Mouse (Mus musculus): Measurements from ENCODE around the gene Lrmda. TPM values are rescaled to one million over a fixed set of nuclear protein-coding genes. Genes with fewer than 3 reads are reported as not detected.

Lrmda gene
- total and polyA plus RNA-seq, 3 experiments: 0.43 to 1.1 (median 1.0) TPM

GRCm38 (mm10) chr14:22181508-22181907, 162.0 kb downstream of the Lrmda start:
- intact Hi-C loops (cut with DNase I): no loop called here
- 92% methylated on average over 6 of the region's 6 CpGs for WGBS

GRCm38 (mm10) chr14:22183195-22183594, 163.7 kb downstream of the Lrmda start:
- peaks cover 2% of the 10 kb centered on the region for H3K4me1 ChIP-seq (ENCODE audit: control insufficient read depth, insufficient read depth, low read length)
- H3K36me3 ChIP-seq (ENCODE audit: control insufficient read depth, insufficient read depth, low read length): no peaks in the 10 kb centered on the region
- no peak overlapping the region for H3K27ac ChIP-seq
- no peak for DNase-seq
- 43% methylated on average over 3 of the region's 3 CpGs for WGBS
- TF ChIP-seq CTCF (IDR thresholded peaks at IDR 0.05) (no peak), EP300 (IDR thresholded peaks at IDR 0.05; ENCODE audit: insufficient read depth, low read depth, low read length) (no peak), POLR2A (IDR thresholded peaks at IDR 0.05; ENCODE audit: insufficient read depth, low read depth, low read length) (no peak)
- H3K79me2 ChIP-seq (replicated peaks; ENCODE audit: control insufficient read depth, insufficient read depth, low read length): no peaks in the 10 kb centered on the region
- intact Hi-C loops (cut with DNase I): no loop called here
- no peak overlapping the region for H3K4me3 ChIP-seq
- no peaks in the 10 kb centered on the region for H3K27me3 ChIP-seq (ENCODE audit: control insufficient read depth, insufficient read depth, low read length)
- no peak overlapping the region for H3K9ac ChIP-seq (ENCODE audit: low read depth, low read length)

More at GRCm38 (mm10) chr14:22181508-22181907, 162.0 kb downstream of the Lrmda start:
- Histone ChIP-seq H3K27ac (no peak overlapping the region), H3K9ac (ENCODE audit: low read depth, low read length) (no peak overlapping the region), H3K4me1 (ENCODE audit: control insufficient read depth, insufficient read depth, low read length) (peaks cover 2% of the 10 kb centered on the region), H3K4me3 (no peak overlapping the region), H3K27me3 (ENCODE audit: control insufficient read depth, insufficient read depth, low read length) (no peaks in the 10 kb centered on the region), H3K36me3 (ENCODE audit: control insufficient read depth, insufficient read depth, low read length) (no peaks in the 10 kb centered on the region), H3K79me2 (replicated peaks; ENCODE audit: control insufficient read depth, insufficient read depth, low read length) (no peaks in the 10 kb centered on the region)
- TF ChIP-seq CTCF (IDR thresholded peaks at IDR 0.05): no peak
- TF ChIP-seq EP300 (IDR thresholded peaks at IDR 0.05; ENCODE audit: insufficient read depth, low read depth, low read length): no peak
- no peak for TF ChIP-seq POLR2A (IDR thresholded peaks at IDR 0.05; ENCODE audit: insufficient read depth, low read depth, low read length)
- no peak for DNase-seq

GRCm38 (mm10) chr14:22185452-22185851, 165.9 kb downstream of the Lrmda start:
- intact Hi-C loops (cut with DNase I): no loop called here
- DNase-seq: no peak
- no peak for TF ChIP-seq EP300 (IDR thresholded peaks at IDR 0.05; ENCODE audit: insufficient read depth, low read depth, low read length)
- TF ChIP-seq POLR2A (IDR thresholded peaks at IDR 0.05; ENCODE audit: insufficient read depth, low read depth, low read length): no peak
- no peak for TF ChIP-seq CTCF (IDR thresholded peaks at IDR 0.05)
- Histone ChIP-seq H3K4me3 (no peak overlapping the region), H3K27me3 (ENCODE audit: control insufficient read depth, insufficient read depth, low read length) (no peaks in the 10 kb centered on the region), H3K4me1 (ENCODE audit: control insufficient read depth, insufficient read depth, low read length) (peaks cover 2% of the 10 kb centered on the region), H3K36me3 (ENCODE audit: control insufficient read depth, insufficient read depth, low read length) (no peaks in the 10 kb centered on the region), H3K27ac (no peak overlapping the region), H3K79me2 (replicated peaks; ENCODE audit: control insufficient read depth, insufficient read depth, low read length) (no peaks in the 10 kb centered on the region), H3K9ac (ENCODE audit: low read depth, low read length) (no peak overlapping the region)
- 76% methylated on average over 4 of the region's 4 CpGs for WGBS

GRCm38 (mm10) chr14:22190111-22190510, 170.6 kb downstream of the Lrmda start:
- no peak overlapping the region for H3K9ac ChIP-seq (ENCODE audit: low read depth, low read length)
- no peaks in the 10 kb centered on the region for H3K36me3 ChIP-seq (ENCODE audit: control insufficient read depth, insufficient read depth, low read length)
- H3K4me3 ChIP-seq: no peak overlapping the region
- intact Hi-C loops (cut with DNase I): no loop called here
- H3K27ac ChIP-seq: no peak overlapping the region
- TF ChIP-seq POLR2A (IDR thresholded peaks at IDR 0.05; ENCODE audit: insufficient read depth, low read depth, low read length): no peak
- DNase-seq: no peak
- WGBS: 59% methylated on average over 6 of the region's 6 CpGs
- H3K27me3 ChIP-seq (ENCODE audit: control insufficient read depth, insufficient read depth, low read length): no peaks in the 10 kb centered on the region
- no peaks in the 10 kb centered on the region for H3K4me1 ChIP-seq (ENCODE audit: control insufficient read depth, insufficient read depth, low read length)
- H3K79me2 ChIP-seq (replicated peaks; ENCODE audit: control insufficient read depth, insufficient read depth, low read length): no peaks in the 10 kb centered on the region

- Histone ChIP-seq H3K27me3 (ENCODE audit: control insufficient read depth, insufficient read depth, low read length) (no peaks in the 10 kb centered on the region), H3K4me3 (no peak overlapping the region), H3K36me3 (ENCODE audit: control insufficient read depth, insufficient read depth, low read length) (no peaks in the 10 kb centered on the region), H3K4me1 (ENCODE audit: control insufficient read depth, insufficient read depth, low read length) (no peaks in the 10 kb centered on the region), H3K9ac (ENCODE audit: low read depth, low read length) (no peak overlapping the region), H3K27ac (no peak overlapping the region), H3K79me2 (replicated peaks; ENCODE audit: control insufficient read depth, insufficient read depth, low read length) (no peaks in the 10 kb centered on the region)
- no peak for DNase-seq
- TF ChIP-seq EP300 (IDR thresholded peaks at IDR 0.05; ENCODE audit: insufficient read depth, low read depth, low read length): no peak
- no peak for TF ChIP-seq POLR2A (IDR thresholded peaks at IDR 0.05; ENCODE audit: insufficient read depth, low read depth, low read length)
- no peak for TF ChIP-seq CTCF (IDR thresholded peaks at IDR 0.05)
- intact Hi-C loops (cut with DNase I): no loop called here
- 81% methylated on average over 9 of the region's 9 CpGs for WGBS
These were observed 172.7 kb downstream of the Lrmda start for GRCm38 (mm10) chr14:22192185-22192584.

- H3K27ac ChIP-seq: no peak overlapping the region
- no peak overlapping the region for H3K4me3 ChIP-seq
- no peaks in the 10 kb centered on the region for H3K4me1 ChIP-seq (ENCODE audit: control insufficient read depth, insufficient read depth, low read length)
- DNase-seq: no peak
- intact Hi-C loops (cut with DNase I): no loop called here
- H3K36me3 ChIP-seq (ENCODE audit: control insufficient read depth, insufficient read depth, low read length): no peaks in the 10 kb centered on the region
- 0 out of 2 replicates have a peak, but pooled peaks cover 2% of the 10 kb centered on the region for H3K27me3 ChIP-seq (ENCODE audit: control insufficient read depth, insufficient read depth, low read length)
- WGBS: 76% methylated on average over 11 of the region's 11 CpGs
- TF ChIP-seq EP300 (IDR thresholded peaks at IDR 0.05; ENCODE audit: insufficient read depth, low read depth, low read length) (no peak), POLR2A (IDR thresholded peaks at IDR 0.05; ENCODE audit: insufficient read depth, low read depth, low read length) (no peak), CTCF (IDR thresholded peaks at IDR 0.05) (no peak)
- no peaks in the 10 kb centered on the region for H3K79me2 ChIP-seq (replicated peaks; ENCODE audit: control insufficient read depth, insufficient read depth, low read length)
- H3K9ac ChIP-seq (ENCODE audit: low read depth, low read length): no peak overlapping the region
These were observed 178.5 kb downstream of the Lrmda start for GRCm38 (mm10) chr14:22198021-22198420.

Data from heart, adult 2 months (tissue).